Mouse (Mus musculus) testis, adult 2 months (tissue): ENCODE measurements around the gene Elmo1. TPM values are rescaled to one million over a fixed set of nuclear protein-coding genes. Genes with fewer than 3 reads are reported as not detected.

ENCODE experiments used
- H3K27ac ChIP-seq: fragments of 200-500 bp; 2 replicates; pipeline ENCODE4 v1.5.1; 2012; ENCODE audit warnings: low read depth, low read length; ENCODE audit not compliant: control insufficient read depth, insufficient read depth
- H3K27me3 ChIP-seq: fragments of 200-500 bp; 2 replicates; pipeline ENCODE4 v1.6.1; 2012; ENCODE audit warnings: mild to moderate bottlenecking, low read length, moderate library complexity; ENCODE audit not compliant: control insufficient read depth, insufficient read depth
- H3K36me3 ChIP-seq: fragments of 200-500 bp; 2 replicates; pipeline ENCODE4 v1.6.1; 2012; ENCODE audit warnings: mild to moderate bottlenecking, low read length; ENCODE audit not compliant: control insufficient read depth, insufficient read depth
- H3K4me1 ChIP-seq: fragments of 200-500 bp; 2 replicates; pipeline ENCODE4 v1.6.1; 2012; ENCODE audit warnings: low read length; ENCODE audit not compliant: control insufficient read depth, insufficient read depth
- H3K4me3 ChIP-seq: fragments of 200-500 bp; 2 replicates; pipeline ENCODE4 v1.5.1; 2012; ENCODE audit warnings: low read depth, mild to moderate bottlenecking, low read length, moderate library complexity, mixed read lengths; ENCODE audit not compliant: control insufficient read depth
- CTCF ChIP-seq: fragments of 200-500 bp; IDR thresholded peaks from 2 replicates; pipeline ENCODE4 v1.5.1; 2012; ENCODE audit warnings: low read depth, mild to moderate bottlenecking, inconsistent platforms, low read length, moderate library complexity; ENCODE audit not compliant: control insufficient read depth, insufficient read depth, insufficient replicate concordance
- POLR2A ChIP-seq: fragments of 200-500 bp; IDR thresholded peaks from 2 replicates; pipeline ENCODE4 v1.6.1; 2012; ENCODE audit warnings: low read depth, mild to moderate bottlenecking, inconsistent platforms, low read length, moderate library complexity; ENCODE audit not compliant: control insufficient read depth
- polyA plus RNA-seq: library from polyadenylated mRNA; depleted of rRNA; stranded (reverse); fragments of >200 nt; gene quantifications from 2 replicates; pipeline ENCODE4 v1.2.3, GENCODE M21; 2012

Elmo1 gene
- polyA plus RNA-seq, 1 experiment: 17.9 TPM

GRCm38 (mm10) chr13:20173987-20174654 lies 83.7 kb downstream of the Elmo1 start:
- TF ChIP-seq POLR2A (no peak), CTCF (no peak)
- H3K27ac ChIP-seq: peak overlapping the region; percentile 17; the same call in 1 of the 2 replicates
- H3K36me3 ChIP-seq: no peaks in the 10 kb centered on the region
- no peaks in the 10 kb centered on the region for H3K27me3 ChIP-seq
- no peaks in the 10 kb centered on the region; the same call in 1 of the 2 replicates for H3K4me1 ChIP-seq
- H3K4me3 ChIP-seq: no peak overlapping the region

GRCm38 (mm10) chr13:20174655-20175280 lies 84.4 kb downstream of the Elmo1 start:
- Histone ChIP-seq H3K36me3 (no peaks in the 10 kb centered on the region), H3K27ac (no peak overlapping the region; the same call in 1 of the 2 replicates), H3K4me3 (no peak overlapping the region), H3K4me1 (no peaks in the 10 kb centered on the region; the same call in 1 of the 2 replicates), H3K27me3 (no peaks in the 10 kb centered on the region)
- no peak for TF ChIP-seq POLR2A

- TF ChIP-seq CTCF (no peak), POLR2A (no peak)
- H3K4me1 ChIP-seq: peaks cover 4% of the 10 kb centered on the region
- no peaks in the 10 kb centered on the region for H3K27me3 ChIP-seq
- no peak overlapping the region for H3K27ac ChIP-seq
- no peaks in the 10 kb centered on the region for H3K36me3 ChIP-seq
- H3K4me3 ChIP-seq: no peak overlapping the region
Measured at GRCm38 (mm10) chr13:20180738-20181137, 90.3 kb downstream of the Elmo1 start.

- peaks cover 4% of the 10 kb centered on the region for H3K4me1 ChIP-seq
- H3K4me3 ChIP-seq: no peak overlapping the region
- TF ChIP-seq CTCF: no peak
- TF ChIP-seq POLR2A: no peak
- H3K27me3 ChIP-seq: no peaks in the 10 kb centered on the region
- no peaks in the 10 kb centered on the region for H3K36me3 ChIP-seq
- H3K27ac ChIP-seq: no peak overlapping the region
Measured at GRCm38 (mm10) chr13:20181321-20181720, 90.9 kb downstream of the Elmo1 start.

- H3K36me3 ChIP-seq: no peaks in the 10 kb centered on the region
- no peaks in the 10 kb centered on the region for H3K27me3 ChIP-seq
- H3K4me1 ChIP-seq: peaks cover 4% of the 10 kb centered on the region
- H3K4me3 ChIP-seq: no peak overlapping the region
- TF ChIP-seq CTCF (no peak), POLR2A (no peak)
- H3K27ac ChIP-seq: no peak overlapping the region
Measured at GRCm38 (mm10) chr13:20182239-20182825, 91.9 kb downstream of the Elmo1 start.

GRCm38 (mm10) chr13:20183512-20184238 lies 93.3 kb downstream of the Elmo1 start:
- H3K27me3 ChIP-seq: no peaks in the 10 kb centered on the region
- TF ChIP-seq CTCF (no peak; the same call in 1 of the 2 replicates), POLR2A (no peak)
- no peaks in the 10 kb centered on the region for H3K36me3 ChIP-seq
- no peak overlapping the region for H3K27ac ChIP-seq
- H3K4me3 ChIP-seq: no peak overlapping the region
- H3K4me1 ChIP-seq: peaks cover 4% of the 10 kb centered on the region

- H3K4me1 ChIP-seq: peaks cover 4% of the 10 kb centered on the region
- H3K27me3 ChIP-seq: no peaks in the 10 kb centered on the region
- TF ChIP-seq CTCF (no peak), POLR2A (no peak)
- H3K27ac ChIP-seq: no peak overlapping the region
- no peaks in the 10 kb centered on the region for H3K36me3 ChIP-seq
- peak overlapping the region; percentile 37; the same call in 1 of the 2 replicates for H3K4me3 ChIP-seq
Measured at GRCm38 (mm10) chr13:20184239-20185033, 94.0 kb downstream of the Elmo1 start.
